Mouse (Mus musculus) layer of hippocampus, adult 18-20 months (tissue): ENCODE results near the gene Khdrbs1. TPM values are rescaled to one million over a fixed set of nuclear protein-coding genes. Genes with fewer than 3 reads are reported as not detected.

Experiments used
- DNase-seq, 2 experiments: peaks; one replicate each; pipeline ENCODE4 v3.0.0; 2022; ENCODE audit warnings: low spot score in 2 of 2
- microRNA-seq, 2 experiments: library from miRNA; unstranded; fragments of <30 nt; microRNA quantifications; one replicate each; pipeline ENCODE4 v1.2.0; 2021
- total RNA-seq, 2 experiments: library from RNA; stranded (reverse); gene quantifications; 2 replicates each; pipeline ENCODE4 v1.2.3; 2021

Khdrbs1 gene
- total RNA-seq, 2 experiments from 2014 or later = 82.7 to 88.7 TPM

DNA sequence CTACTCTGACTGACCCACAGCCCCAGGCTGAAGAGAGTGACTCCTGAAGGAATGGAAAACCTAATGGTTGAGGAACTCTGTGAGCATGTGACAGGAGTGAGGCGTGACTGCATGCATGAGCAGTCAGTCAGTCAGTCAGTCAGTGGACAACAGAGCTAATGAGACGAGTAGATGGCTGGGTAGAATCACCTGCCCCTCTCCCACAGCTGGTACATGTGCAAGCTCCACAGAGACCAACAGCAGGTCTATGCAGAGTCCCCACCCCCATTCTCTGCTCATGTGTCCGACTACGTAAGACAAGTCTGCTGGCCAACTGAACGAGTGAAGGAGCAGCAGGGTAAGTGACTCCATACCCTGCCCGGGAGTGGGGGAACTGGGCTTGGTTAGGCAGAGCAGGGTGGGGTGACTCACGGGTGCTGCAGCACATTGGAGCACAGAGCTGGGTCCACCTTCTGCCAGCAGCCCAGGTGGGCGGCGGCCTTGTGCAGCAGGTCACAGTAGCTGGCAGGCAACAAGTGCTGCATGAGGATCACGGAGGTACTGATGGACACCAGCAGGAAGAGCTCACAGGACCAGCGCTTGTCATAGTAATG lies 58.1 kb downstream of the Khdrbs1 start:
- no peak for DNase-seq

DNA sequence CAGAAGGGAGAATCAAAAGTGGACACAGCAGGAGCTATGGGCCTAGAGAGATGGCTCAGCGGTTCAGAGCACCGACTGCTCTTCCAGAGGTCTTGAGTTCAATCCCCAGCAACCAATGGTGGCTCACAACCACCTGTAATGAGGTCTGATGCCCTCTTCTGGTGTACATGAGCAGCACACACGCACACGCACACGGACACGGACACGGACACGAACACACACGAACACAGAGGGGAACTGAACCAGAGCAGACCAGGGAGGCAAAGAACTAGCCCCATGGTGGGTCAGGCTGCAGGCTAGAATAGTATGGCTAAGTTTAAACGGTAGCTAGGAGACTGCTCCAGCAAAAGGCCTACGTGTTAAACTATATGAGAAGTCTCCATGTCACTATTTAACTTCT lies 60.3 kb downstream of the Khdrbs1 start:
- DNase-seq = no peak

DNA sequence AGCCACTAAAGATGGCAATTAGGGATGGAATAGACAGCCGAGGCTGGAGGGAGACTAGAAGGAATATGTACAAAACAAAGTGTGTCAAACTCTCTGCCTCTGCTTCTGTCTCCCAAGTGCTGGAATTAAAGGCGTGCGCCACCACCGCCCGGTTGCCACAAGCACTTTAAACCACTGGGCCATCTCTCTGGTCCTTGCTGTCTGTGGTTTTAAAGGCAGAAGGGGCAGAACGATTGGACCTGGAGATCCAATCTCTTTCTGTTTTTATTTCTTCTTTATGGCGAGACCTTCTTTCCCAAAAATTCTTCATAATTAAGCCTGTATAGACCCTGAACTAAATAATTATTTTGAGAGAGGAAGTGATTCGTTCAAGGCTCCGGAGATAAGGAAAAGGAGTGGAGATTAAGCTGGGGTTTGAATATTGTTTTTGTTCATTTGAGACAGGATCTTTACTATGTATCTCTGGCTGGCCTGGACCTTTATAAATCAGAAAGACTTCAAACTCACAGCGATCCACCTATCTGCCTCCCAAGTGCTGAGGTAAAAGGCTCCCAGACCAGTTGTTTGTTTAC lies 69.1 kb downstream of the Khdrbs1 start:
- DNase-seq = no peak

DNA sequence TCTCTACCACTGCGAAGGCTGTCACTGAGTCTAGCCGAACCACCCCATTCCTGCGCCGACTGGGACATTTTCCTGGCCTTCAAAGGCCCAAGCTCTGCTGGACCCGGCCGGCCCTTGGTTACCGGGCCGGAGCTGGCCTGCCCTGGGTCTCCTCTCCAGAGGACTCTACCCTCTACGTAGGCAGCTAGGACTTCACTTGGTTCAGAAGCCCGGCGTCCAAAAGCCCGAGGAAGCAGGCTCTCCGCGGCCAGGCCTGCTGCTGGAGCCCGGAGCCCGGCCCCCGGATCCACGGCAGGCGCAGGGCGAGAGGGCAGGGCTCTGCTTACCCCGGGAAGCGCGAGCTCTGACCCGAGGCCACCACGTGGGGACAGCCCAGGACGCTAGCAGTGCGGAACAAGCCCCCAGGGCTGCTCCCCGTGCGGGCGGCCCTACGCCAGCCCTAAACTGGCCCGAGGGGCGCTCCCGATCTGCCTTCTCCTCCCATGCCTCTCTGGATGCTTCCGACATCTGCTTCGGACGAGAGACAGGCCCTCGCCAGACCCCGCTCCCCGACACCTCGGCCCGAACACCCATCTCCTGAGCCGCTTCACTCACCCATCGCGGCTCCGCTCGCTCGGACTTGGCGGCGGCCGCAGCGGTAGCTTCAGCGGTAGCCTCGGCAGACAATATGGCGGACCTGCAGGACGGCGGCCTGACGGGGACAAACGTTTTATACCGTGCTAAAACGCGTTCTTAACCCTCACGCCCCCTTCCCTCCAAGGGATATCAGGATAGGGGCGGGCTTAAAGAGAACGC lies 69.8 kb downstream of the Khdrbs1 start, which contains the start of gene Kpna6:
Gene Kpna6, minus strand, starts transcription at position 685 of the 795 bp plus-strand sequence.
- DNase-seq = peak; percentile 91 to 94

DNA sequence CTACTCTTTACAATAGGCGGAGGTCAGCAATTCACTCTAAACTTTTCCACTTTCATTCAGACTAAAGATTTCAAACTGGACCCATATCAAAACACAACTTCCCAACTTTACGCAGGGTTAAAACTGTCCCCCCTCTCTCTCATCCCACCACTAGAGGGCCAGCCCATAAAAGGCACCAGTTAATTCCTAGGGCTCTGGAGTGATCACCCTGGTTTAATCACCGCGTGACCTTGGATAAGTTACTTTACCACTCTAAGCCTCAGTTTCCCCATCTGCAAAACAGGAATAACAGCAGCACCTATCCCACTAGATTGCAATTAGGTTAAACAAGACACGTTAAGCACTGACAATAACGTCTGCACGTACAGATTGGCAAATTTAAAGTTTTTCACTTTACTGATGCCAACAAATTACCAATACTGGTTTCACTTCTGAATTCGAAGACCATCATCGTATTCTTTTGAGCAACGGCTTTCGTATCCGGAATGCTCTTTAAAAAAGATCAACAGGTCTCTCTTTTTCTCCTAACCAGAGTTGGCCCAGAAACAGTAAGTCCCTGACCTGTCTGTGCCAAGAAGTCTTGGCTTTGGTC lies 70.5 kb downstream of the Khdrbs1 start:
- DNase-seq = peak in 1 of 2 experiments; percentile 58

DNA sequence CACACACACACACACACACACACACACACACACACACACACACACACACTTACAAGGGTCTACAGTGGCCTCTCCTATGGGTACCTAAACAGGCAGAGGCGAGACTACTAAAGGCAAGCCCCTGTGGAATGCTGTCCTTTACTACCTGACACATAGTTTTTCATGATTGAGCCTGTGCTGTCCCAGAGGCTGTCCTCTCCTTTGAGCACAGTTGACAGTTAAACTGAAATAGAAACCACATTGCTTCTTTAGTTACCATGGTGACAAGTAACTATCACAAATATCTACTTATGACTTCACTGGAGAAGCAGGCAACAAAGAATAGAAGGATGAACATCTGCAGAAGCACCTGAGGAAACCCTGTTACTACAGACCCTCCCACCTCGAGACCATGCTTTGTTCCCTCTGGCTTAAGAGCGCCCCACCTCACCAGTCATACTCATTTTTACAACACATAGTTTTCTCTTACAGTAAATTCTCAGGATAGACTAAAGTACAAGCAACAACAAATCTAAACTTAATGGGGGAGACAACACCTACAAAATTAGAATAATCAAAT lies 79.8 kb downstream of the Khdrbs1 start:
- no peak for DNase-seq

DNA sequence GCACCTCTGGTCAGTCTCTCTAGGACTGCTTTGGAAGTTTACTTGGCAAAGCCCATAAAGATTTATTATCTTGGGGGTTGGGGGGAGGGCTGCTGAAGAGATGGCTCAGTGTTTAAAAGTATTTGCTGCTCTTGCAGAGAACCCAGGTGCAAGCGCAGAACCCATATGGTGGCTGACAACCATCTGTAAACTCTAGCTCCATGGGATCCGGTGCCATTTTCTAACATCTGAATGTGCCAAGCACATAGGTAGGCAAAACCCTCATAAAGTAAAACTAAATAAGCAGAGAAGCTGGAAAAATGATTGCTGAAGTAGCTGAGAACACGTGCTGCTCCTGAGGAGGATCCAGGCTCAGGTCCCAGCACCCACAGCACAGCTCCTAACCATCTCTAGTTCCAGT lies 80.5 kb downstream of the Khdrbs1 start:
- DNase-seq = peak; percentile 32 to 51

DNA sequence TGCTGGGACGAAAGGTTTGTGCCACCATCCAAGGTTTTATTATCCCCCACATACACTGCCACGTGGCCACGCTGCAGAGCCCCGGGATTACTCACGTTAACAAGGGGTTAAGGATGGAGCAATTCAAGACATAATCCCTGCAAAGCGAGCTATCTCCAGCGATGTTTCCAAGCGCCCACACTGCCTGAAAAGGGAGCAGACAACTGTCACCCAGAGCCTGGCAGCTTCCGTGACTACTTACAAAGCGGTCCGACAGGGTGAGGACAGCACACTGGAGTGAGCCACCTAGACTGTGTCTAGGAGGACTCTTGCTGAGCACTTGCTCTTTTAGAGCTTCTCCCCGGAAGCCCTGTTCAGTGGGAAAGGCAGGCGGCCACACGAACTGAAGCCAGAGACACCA lies 87.3 kb downstream of the Khdrbs1 start:
- DNase-seq = peak in 1 of 2 experiments; percentile 28

Small RNA genes lying within 50 kb of the gene (microRNA-seq; reads per million reads assigned to microRNA genes)
- gene Gm28017 = 0 reads per million in 2 experiments
- 2.7 to 4.7 reads per million in 2 experiments for gene Mir7016

Other genes with a start within 250 kb of the Khdrbs1 start
- gene Marcksl1, start 228.7 kb downstream of the Khdrbs1 start, total RNA-seq = 10 to 100 TPM; 72.5 to 76.6 TPM
- 10 to 100 TPM; 36.9 to 43.0 TPM for gene Hdac1, start 199.6 kb downstream of the Khdrbs1 start, total RNA-seq
- gene Lck, start 168.7 kb downstream of the Khdrbs1 start, total RNA-seq = 1 to 10 TPM; 3.4 to 3.9 TPM
- gene Fam167b, start 163.8 kb downstream of the Khdrbs1 start, total RNA-seq = under 1 TPM; 0.51 to 0.74 TPM
- gene Eif3i, start 141.7 kb downstream of the Khdrbs1 start, total RNA-seq = 100 to 1,000 TPM; 127 to 131 TPM
- gene Tmem234, start 141.6 kb downstream of the Khdrbs1 start, total RNA-seq = 10 to 100 TPM; 73.7 to 79.8 TPM
- 1 to 10 TPM; 5.6 to 6.2 TPM for gene Dcdc2b, start 128.0 kb downstream of the Khdrbs1 start, total RNA-seq
- 10 to 100 TPM; 36.2 to 37.4 TPM for gene Iqcc, start 123.2 kb downstream of the Khdrbs1 start, total RNA-seq
- 10 to 100 TPM; 55.7 to 59.1 TPM for gene Ccdc28b, start 118.4 kb downstream of the Khdrbs1 start, total RNA-seq
- 10 to 100 TPM; 49.9 to 51.3 TPM for gene Txlna, start 101.2 kb downstream of the Khdrbs1 start, total RNA-seq
- 10 to 100 TPM; 87.8 to 89.6 TPM for gene Kpna6, start 69.5 kb downstream of the Khdrbs1 start, total RNA-seq
- 10 to 100 TPM; 12.8 to 15.5 TPM for gene Tmem39b, start 45.5 kb downstream of the Khdrbs1 start, total RNA-seq
- 100 to 1,000 TPM; 142 to 143 TPM for gene Ptp4a2, start 68.9 kb upstream of the Khdrbs1 start, total RNA-seq
- under 1 TPM; 0.37 to 0.41 TPM for gene Spocd1, start 186.9 kb upstream of the Khdrbs1 start, total RNA-seq
- gene Adgrb2, start 242.6 kb upstream of the Khdrbs1 start, total RNA-seq = 100 to 1,000 TPM; 515 to 540 TPM